Mouse (Mus musculus): ENCODE results near the gene Slc23a4. TPM values are rescaled to one million over a fixed set of nuclear protein-coding genes. Genes with fewer than 3 reads are reported as not detected.

Gene Slc23a4
- polyA plus RNA-seq, 1 experiment, result 0.33 TPM

- Histone ChIP-seq H3K27me3 (ENCODE audit: control insufficient read depth, insufficient read depth, low read length) (no peaks in the 10 kb centered on the region), H3K27ac (ENCODE audit: insufficient read depth, low read length) (no peak overlapping the region), H3K4me1 (ENCODE audit: control insufficient read depth, insufficient read depth, insufficient read length) (peaks cover 11% of the 10 kb centered on the region; the same call in 1 of the 2 replicates), H3K36me3 (ENCODE audit: control insufficient read depth, insufficient read depth, low read length) (no peaks in the 10 kb centered on the region), H3K4me3 (ENCODE audit: extremely low read depth, insufficient read depth, insufficient read length) (no peak overlapping the region)
- 79% methylated on average over 11 of the region's 11 CpGs for WGBS
- TF ChIP-seq POLR2A (IDR thresholded peaks at IDR 0.05; ENCODE audit: low read depth, low read length) (no peak), CTCF (IDR thresholded peaks at IDR 0.05; ENCODE audit: extremely low read depth, insufficient read depth, insufficient read length, insufficient replicate concordance) (no peak)
- no peak for DNase-seq (ENCODE audit: low read depth in 1 of 2, low spot score in 2 of 2)
Measured at GRCm38 (mm10) chr6:34948461-34948860, 39.7 kb downstream of the Slc23a4 start.

GRCm38 (mm10) chr6:34946486-34947079 lies 41.6 kb downstream of the Slc23a4 start:
- no peak overlapping the region for H3K4me3 ChIP-seq (ENCODE audit: extremely low read depth, insufficient read depth, insufficient read length)
- no peaks in the 10 kb centered on the region; the same call in 1 of the 2 replicates for H3K4me1 ChIP-seq (ENCODE audit: control insufficient read depth, insufficient read depth, insufficient read length)
- TF ChIP-seq POLR2A (IDR thresholded peaks at IDR 0.05; ENCODE audit: low read depth, low read length) (no peak), CTCF (IDR thresholded peaks at IDR 0.05; ENCODE audit: extremely low read depth, insufficient read depth, insufficient read length, insufficient replicate concordance) (no peak)
- H3K27ac ChIP-seq (ENCODE audit: insufficient read depth, low read length), result no peak overlapping the region
- 52% methylated on average over 1 of the region's 1 CpGs for WGBS
- no peak for DNase-seq (ENCODE audit: low read depth in 1 of 2, low spot score in 2 of 2)
- no peaks in the 10 kb centered on the region for H3K27me3 ChIP-seq (ENCODE audit: control insufficient read depth, insufficient read depth, low read length)
- H3K36me3 ChIP-seq (ENCODE audit: control insufficient read depth, insufficient read depth, low read length), result no peaks in the 10 kb centered on the region

GRCm38 (mm10) chr6:34943499-34943898 lies 44.7 kb downstream of the Slc23a4 start:
- Histone ChIP-seq H3K27me3 (ENCODE audit: control insufficient read depth, insufficient read depth, low read length) (no peaks in the 10 kb centered on the region), H3K27ac (ENCODE audit: insufficient read depth, low read length) (no peak overlapping the region), H3K4me1 (ENCODE audit: control insufficient read depth, insufficient read depth, insufficient read length) (peaks cover 7% of the 10 kb centered on the region; the same call in 1 of the 2 replicates), H3K36me3 (ENCODE audit: control insufficient read depth, insufficient read depth, low read length) (no peaks in the 10 kb centered on the region), H3K4me3 (ENCODE audit: extremely low read depth, insufficient read depth, insufficient read length) (no peak overlapping the region)
- DNase-seq (ENCODE audit: low read depth in 1 of 2, low spot score in 2 of 2), result no peak
- no peak for TF ChIP-seq CTCF (IDR thresholded peaks at IDR 0.05; ENCODE audit: extremely low read depth, insufficient read depth, insufficient read length, insufficient replicate concordance)
- no peak for TF ChIP-seq POLR2A (IDR thresholded peaks at IDR 0.05; ENCODE audit: low read depth, low read length)
- 72% methylated on average over 5 of the region's 5 CpGs for WGBS

GRCm38 (mm10) chr6:34942446-34942845 lies 45.8 kb downstream of the Slc23a4 start:
- no peak overlapping the region for H3K4me3 ChIP-seq (ENCODE audit: extremely low read depth, insufficient read depth, insufficient read length)
- no peak for DNase-seq (ENCODE audit: low read depth in 1 of 2, low spot score in 2 of 2)
- H3K27ac ChIP-seq (ENCODE audit: insufficient read depth, low read length), result no peak overlapping the region
- peaks cover 13% of the 10 kb centered on the region; the same call in 1 of the 2 replicates for H3K4me1 ChIP-seq (ENCODE audit: control insufficient read depth, insufficient read depth, insufficient read length)
- TF ChIP-seq POLR2A (IDR thresholded peaks at IDR 0.05; ENCODE audit: low read depth, low read length) (no peak), CTCF (IDR thresholded peaks at IDR 0.05; ENCODE audit: extremely low read depth, insufficient read depth, insufficient read length, insufficient replicate concordance) (no peak)
- WGBS, result 51% methylated on average over 9 of the region's 9 CpGs
- no peaks in the 10 kb centered on the region for H3K36me3 ChIP-seq (ENCODE audit: control insufficient read depth, insufficient read depth, low read length)
- no peaks in the 10 kb centered on the region for H3K27me3 ChIP-seq (ENCODE audit: control insufficient read depth, insufficient read depth, low read length)

- Histone ChIP-seq H3K36me3 (ENCODE audit: control insufficient read depth, insufficient read depth, low read length) (no peaks in the 10 kb centered on the region), H3K4me3 (ENCODE audit: extremely low read depth, insufficient read depth, insufficient read length) (no peak overlapping the region), H3K4me1 (ENCODE audit: control insufficient read depth, insufficient read depth, insufficient read length) (peaks cover 13% of the 10 kb centered on the region; the same call in 1 of the 2 replicates), H3K27me3 (ENCODE audit: control insufficient read depth, insufficient read depth, low read length) (no peaks in the 10 kb centered on the region), H3K27ac (ENCODE audit: insufficient read depth, low read length) (no peak overlapping the region)
- DNase-seq (ENCODE audit: low read depth in 1 of 2, low spot score in 2 of 2), result no peak
- 89% methylated on average over 2 of the region's 2 CpGs for WGBS
- TF ChIP-seq POLR2A (IDR thresholded peaks at IDR 0.05; ENCODE audit: low read depth, low read length) (no peak), CTCF (IDR thresholded peaks at IDR 0.05; ENCODE audit: extremely low read depth, insufficient read depth, insufficient read length, insufficient replicate concordance) (no peak)
Measured at GRCm38 (mm10) chr6:34941496-34941895, 46.7 kb downstream of the Slc23a4 start.

GRCm38 (mm10) chr6:34939451-34939850 lies 48.8 kb downstream of the Slc23a4 start:
- TF ChIP-seq CTCF (IDR thresholded peaks at IDR 0.05; ENCODE audit: extremely low read depth, insufficient read depth, insufficient read length, insufficient replicate concordance) (no peak), POLR2A (IDR thresholded peaks at IDR 0.05; ENCODE audit: low read depth, low read length) (no peak)
- Histone ChIP-seq H3K27me3 (ENCODE audit: control insufficient read depth, insufficient read depth, low read length) (no peaks in the 10 kb centered on the region), H3K27ac (ENCODE audit: insufficient read depth, low read length) (no peak overlapping the region), H3K36me3 (ENCODE audit: control insufficient read depth, insufficient read depth, low read length) (no peaks in the 10 kb centered on the region), H3K4me1 (ENCODE audit: control insufficient read depth, insufficient read depth, insufficient read length) (peaks cover 13% of the 10 kb centered on the region; the same call in 1 of the 2 replicates), H3K4me3 (ENCODE audit: extremely low read depth, insufficient read depth, insufficient read length) (no peak overlapping the region)
- DNase-seq (ENCODE audit: low read depth in 1 of 2, low spot score in 2 of 2), result no peak
- whole genome bisulfite sequencing, result 68% methylated on average over 8 of the region's 8 CpGs

- H3K4me3 ChIP-seq (ENCODE audit: extremely low read depth, insufficient read depth, insufficient read length), result no peak overlapping the region
- H3K27me3 ChIP-seq (ENCODE audit: control insufficient read depth, insufficient read depth, low read length), result no peaks in the 10 kb centered on the region
- H3K27ac ChIP-seq (ENCODE audit: insufficient read depth, low read length), result no peak overlapping the region; the same call in 1 of the 2 replicates
- TF ChIP-seq POLR2A (IDR thresholded peaks at IDR 0.05; ENCODE audit: low read depth, low read length) (no peak), CTCF (IDR thresholded peaks at IDR 0.05; ENCODE audit: extremely low read depth, insufficient read depth, insufficient read length, insufficient replicate concordance) (no peak)
- DNase-seq (ENCODE audit: low read depth in 1 of 2, low spot score in 2 of 2), result no peak
- H3K4me1 ChIP-seq (ENCODE audit: control insufficient read depth, insufficient read depth, insufficient read length), result peaks cover 13% of the 10 kb centered on the region; the same call in 1 of the 2 replicates
- H3K36me3 ChIP-seq (ENCODE audit: control insufficient read depth, insufficient read depth, low read length), result no peaks in the 10 kb centered on the region
- 59% methylated on average over 4 of the region's 4 CpGs for WGBS
Measured at GRCm38 (mm10) chr6:34938929-34939325, 49.3 kb downstream of the Slc23a4 start.
